Mouse (Mus musculus) hindbrain, embryonic 10.5 days (tissue): ENCODE results near the gene Ffar3. TPM values are rescaled to one million over a fixed set of nuclear protein-coding genes. Genes with fewer than 3 reads are reported as not detected.
A peak's percentile ranks its signal among the peaks of the same experiment; 100 is the strongest.

Experiments used
- DNase-seq: peaks from one replicate; pipeline ENCODE4 v3.0.0-alpha.2; 2017; ENCODE audit warnings: low spot score
- H3K27ac ChIP-seq: fragments of 300-500 bp; sonication (generic); 2 replicates; pipeline ENCODE4 v1.5.1; 2016; ENCODE audit warnings: mild to moderate bottlenecking, moderate library complexity
- H3K27me3 ChIP-seq: fragments of 300-500 bp; sonication (generic); 2 replicates; pipeline ENCODE4 v1.6.1; 2016; ENCODE audit warnings: mild to moderate bottlenecking; ENCODE audit not compliant: poor library complexity, insufficient read depth, severe bottlenecking
- H3K36me3 ChIP-seq: fragments of 300-500 bp; sonication (generic); 2 replicates; pipeline ENCODE4 v1.6.1; 2016; ENCODE audit warnings: mild to moderate bottlenecking, moderate library complexity
- H3K4me1 ChIP-seq: fragments of 300-500 bp; sonication (generic); replicated peaks from 2 replicates; pipeline ENCODE4 v1.6.1; 2016; ENCODE audit warnings: mild to moderate bottlenecking
- H3K4me3 ChIP-seq: fragments of 300-500 bp; sonication (generic); 2 replicates; pipeline ENCODE4 v1.5.1; 2016; ENCODE audit warnings: mild to moderate bottlenecking, moderate library complexity
- H3K9me3 ChIP-seq: fragments of 300-500 bp; sonication (generic); 2 replicates; pipeline ENCODE4 v1.6.1; 2016; ENCODE audit warnings: mild to moderate bottlenecking, moderate library complexity
- WGBS: fragments of 180-500 bp; shearing (Covaris S2); methylation state at CpG from one replicate; pipeline ENCODE4 v1.1.7; 2016; 5-methylcytosine and 5-hydroxymethylcytosine counted together
- polyA plus RNA-seq: library from polyadenylated mRNA; unstranded; fragments of >200 nt; fragmentation: Nextera tagmentation; extraction: Ambion mirVana; gene quantifications from 2 replicates; pipeline ENCODE4 v1.2.1, GENCODE M21; 2016

The Ffar3 gene
- polyA plus RNA-seq, 1 experiment from 2014 or later: not detected

DNA sequence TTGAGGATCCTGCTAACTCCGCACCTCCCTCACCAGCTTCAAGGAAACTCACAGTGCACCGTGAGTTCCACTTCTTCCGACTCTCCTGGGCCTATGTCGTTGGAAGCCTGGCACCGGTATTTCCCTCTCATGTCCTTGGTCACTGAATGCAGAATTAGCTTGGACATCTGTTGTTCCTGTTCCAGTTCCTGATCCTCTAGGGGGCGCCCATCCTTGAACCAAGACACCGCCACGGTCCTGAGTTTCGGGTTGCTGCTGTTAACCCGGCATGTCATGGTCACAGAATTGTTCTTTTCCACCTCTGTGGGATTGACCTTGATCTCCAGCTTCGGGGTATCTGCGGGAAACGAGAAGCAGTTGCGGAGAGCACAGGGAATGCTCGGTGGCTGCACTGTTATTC, 17.1 kb upstream of the Ffar3 start:
- Histone ChIP-seq H3K27ac (no peak overlapping the region), H3K4me3 (0 out of 2 replicates have a peak overlapping the region, but pooled peaks have one; percentile 23), H3K27me3 (peaks cover 7% of the 10 kb centered on the region), H3K36me3 (no peaks in the 10 kb centered on the region), H3K9me3 (no peaks in the 10 kb centered on the region), H3K4me1 (no peaks in the 10 kb centered on the region)
- DNase-seq: peak; percentile 73
- WGBS: 23% methylated on average over 15 of the region's 15 CpGs

DNA sequence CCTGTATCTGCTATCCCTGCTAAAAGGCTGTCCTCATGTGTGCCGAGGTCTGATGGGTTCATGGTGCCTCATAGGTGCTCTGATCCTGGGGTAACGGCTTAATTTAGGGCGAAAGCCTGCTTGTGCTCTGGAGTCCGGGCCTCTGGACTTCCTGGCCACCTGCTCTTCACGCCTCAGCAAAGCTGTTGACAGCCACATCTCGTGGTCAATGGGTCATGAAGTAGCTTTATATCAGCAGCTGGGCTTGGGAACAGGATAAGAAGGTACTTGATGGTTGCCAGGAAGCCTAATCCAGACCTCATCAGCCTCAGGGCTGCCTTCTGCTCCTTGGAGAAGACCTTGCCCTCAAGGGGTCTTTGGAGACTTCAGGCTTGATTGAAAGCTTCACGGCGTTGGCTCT, 7.4 kb upstream of the Ffar3 start:
- Histone ChIP-seq H3K27me3 (no peaks in the 10 kb centered on the region), H3K4me3 (no peak overlapping the region), H3K4me1 (peaks cover 18% of the 10 kb centered on the region; the same call in 1 of the 2 replicates), H3K36me3 (no peaks in the 10 kb centered on the region), H3K27ac (no peak overlapping the region), H3K9me3 (no peaks in the 10 kb centered on the region)
- DNase-seq: no peak
- WGBS: 74% methylated on average over 8 of the region's 8 CpGs

DNA sequence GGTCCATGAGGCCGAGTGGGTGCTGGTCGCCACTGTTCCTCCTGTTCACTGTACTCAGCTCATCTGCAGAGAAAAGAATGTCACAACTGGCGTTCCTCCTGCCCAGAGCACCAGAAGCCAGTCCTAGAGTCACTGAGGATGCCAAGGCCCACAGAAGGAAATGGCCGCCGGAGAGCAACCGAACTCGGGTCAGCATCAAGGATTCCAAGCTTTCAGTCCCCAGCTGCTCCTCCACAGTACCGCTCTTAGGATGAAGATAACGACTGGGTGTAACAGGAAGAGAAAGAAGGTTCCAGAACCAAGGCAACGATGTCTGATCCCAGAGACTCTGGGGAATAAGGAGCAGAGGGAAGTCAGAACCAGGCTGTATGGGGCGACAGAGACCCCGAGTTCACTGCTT, 5.5 kb upstream of the Ffar3 start, which contains the start of gene Ffar1:
Gene Ffar1 (minus strand): TSS at position 101 of the 400 bp plus-strand sequence.
- H3K4me3 ChIP-seq: no peak within 1 kb of the TSS
- WGBS: 86% methylated on average over 12 of the region's 12 CpGs
- H3K4me1 ChIP-seq: peaks cover 11% of the 10 kb centered on the region; the same call in 1 of the 2 replicates
- H3K36me3 ChIP-seq: no peaks in the 10 kb centered on the region
- H3K9me3 ChIP-seq: no peaks in the 10 kb centered on the region
- H3K27ac ChIP-seq: no peak within 1 kb of the TSS
- no peak for DNase-seq
- H3K27me3 ChIP-seq: no peaks in the 10 kb centered on the region

DNA sequence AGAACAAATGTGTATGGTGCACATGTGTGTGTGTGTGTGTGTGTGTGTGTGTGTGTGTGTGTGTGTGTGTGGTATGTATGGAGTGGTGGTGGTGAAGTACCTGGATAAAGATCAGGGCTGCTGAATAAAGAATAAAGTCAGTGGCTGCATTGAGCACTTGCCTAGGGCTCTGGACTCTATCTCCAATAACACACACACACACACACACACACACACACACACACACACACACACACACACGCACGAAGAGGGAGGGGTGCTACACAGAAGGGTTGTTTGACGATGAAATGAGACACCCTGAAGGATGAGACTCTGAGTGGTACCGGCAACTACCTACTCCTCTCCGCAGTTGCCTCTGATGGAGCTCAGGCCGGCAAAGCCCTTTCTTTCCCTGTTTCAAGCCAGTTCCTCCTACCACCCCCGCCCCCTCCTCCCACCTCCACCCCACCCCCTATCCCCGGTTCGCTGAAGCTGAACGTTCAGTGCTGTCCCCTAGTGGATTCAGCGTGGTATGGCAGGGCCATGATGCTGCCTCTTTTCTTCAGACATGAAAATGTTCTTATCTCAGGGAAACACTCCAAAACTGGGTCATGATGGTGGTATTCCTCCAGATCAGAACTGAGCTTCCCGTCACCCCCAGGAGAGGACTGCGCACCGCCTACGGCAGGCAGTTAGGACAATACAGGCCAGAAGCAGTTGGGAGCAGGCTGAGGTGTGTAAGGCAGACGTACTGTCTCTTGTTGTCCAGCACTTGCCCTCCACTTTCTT, 3.8 kb upstream of the Ffar3 start:
- 14% methylated on average over 14 of the region's 16 CpGs for WGBS
- Histone ChIP-seq H3K4me1 (peaks cover 11% of the 10 kb centered on the region; the same call in 1 of the 2 replicates), H3K4me3 (peak overlapping the region; percentile 44), H3K9me3 (no peaks in the 10 kb centered on the region), H3K27ac (no peak overlapping the region; the same call in 1 of the 2 replicates), H3K27me3 (no peaks in the 10 kb centered on the region), H3K36me3 (no peaks in the 10 kb centered on the region)
- peak; percentile 74 for DNase-seq

DNA sequence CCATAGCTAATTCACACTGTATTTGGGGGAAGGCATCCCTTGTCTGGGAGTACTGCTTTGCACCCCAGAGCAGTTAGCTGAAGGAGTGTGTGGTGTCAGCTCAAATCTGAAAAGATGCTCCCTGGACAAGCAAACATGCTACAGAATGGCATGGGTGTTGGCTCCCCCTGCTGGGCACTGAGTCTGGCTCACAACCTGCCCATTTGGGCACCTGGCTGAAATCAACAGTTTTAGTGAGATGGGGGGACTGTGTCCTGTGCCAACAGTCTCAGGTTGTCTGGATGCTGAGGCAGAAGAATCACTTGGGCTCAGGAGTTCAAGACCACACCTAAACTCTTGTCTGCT, 3.3 kb upstream of the Ffar3 start:
- peak; percentile 69 for DNase-seq
- H3K4me1 ChIP-seq: peaks cover 11% of the 10 kb centered on the region; the same call in 1 of the 2 replicates
- H3K9me3 ChIP-seq: no peaks in the 10 kb centered on the region
- no peaks in the 10 kb centered on the region for H3K27me3 ChIP-seq
- H3K4me3 ChIP-seq: no peak overlapping the region
- H3K36me3 ChIP-seq: no peaks in the 10 kb centered on the region
- H3K27ac ChIP-seq: no peak overlapping the region

DNA sequence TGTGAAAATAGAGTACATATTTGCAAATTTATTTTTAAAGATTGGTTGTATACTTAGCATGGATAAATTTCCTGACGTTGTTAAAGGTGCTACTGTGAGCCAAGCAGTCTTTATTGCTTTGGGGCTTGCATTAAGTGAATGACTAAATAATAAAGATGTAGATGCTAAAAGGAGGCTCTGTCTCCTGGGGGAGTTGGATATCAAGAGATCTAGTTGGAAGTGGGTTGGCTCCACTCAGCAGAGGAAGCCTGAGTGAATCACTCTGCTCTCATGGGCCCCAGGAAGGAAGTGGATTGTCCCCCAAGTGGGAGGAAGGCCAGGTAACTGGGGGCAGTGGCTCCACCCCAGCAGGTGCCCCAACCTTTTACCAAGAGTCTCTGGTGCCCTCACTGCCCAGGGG, 1.8 kb upstream of the Ffar3 start:
- H3K9me3 ChIP-seq: no peaks in the 10 kb centered on the region
- H3K36me3 ChIP-seq: no peaks in the 10 kb centered on the region
- H3K4me3 ChIP-seq: no peak overlapping the region
- peaks cover 11% of the 10 kb centered on the region; the same call in 1 of the 2 replicates for H3K4me1 ChIP-seq
- H3K27ac ChIP-seq: no peak overlapping the region
- no peak for DNase-seq
- H3K27me3 ChIP-seq: no peaks in the 10 kb centered on the region
- WGBS: 81% methylated on average over 1 of the region's 1 CpGs

DNA sequence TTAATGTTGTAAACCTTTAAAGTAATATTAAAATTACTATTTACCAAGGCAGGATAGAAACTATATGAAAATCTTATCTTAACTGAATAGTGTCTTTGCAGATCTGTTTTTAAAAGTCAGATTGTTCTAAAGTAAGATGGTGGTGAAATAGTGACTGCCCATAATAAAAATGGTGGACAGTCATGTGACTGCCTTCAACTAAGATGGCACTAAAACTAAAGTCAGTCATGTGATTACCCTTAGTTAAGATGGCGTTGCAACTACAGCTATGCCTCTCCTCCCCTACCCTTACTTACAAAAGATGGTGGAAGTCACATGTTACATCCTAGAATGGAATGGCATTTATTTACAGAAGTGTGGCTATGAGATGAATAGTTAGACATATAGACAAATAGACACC, 4.6 kb downstream of the Ffar3 start:
- no peak overlapping the region for H3K27ac ChIP-seq
- 89% methylated on average over 1 of the region's 1 CpGs for WGBS
- no peak overlapping the region for H3K4me3 ChIP-seq
- H3K4me1 ChIP-seq: no peaks in the 10 kb centered on the region
- H3K36me3 ChIP-seq: no peaks in the 10 kb centered on the region
- H3K9me3 ChIP-seq: no peaks in the 10 kb centered on the region
- no peaks in the 10 kb centered on the region for H3K27me3 ChIP-seq
- DNase-seq: no peak

DNA sequence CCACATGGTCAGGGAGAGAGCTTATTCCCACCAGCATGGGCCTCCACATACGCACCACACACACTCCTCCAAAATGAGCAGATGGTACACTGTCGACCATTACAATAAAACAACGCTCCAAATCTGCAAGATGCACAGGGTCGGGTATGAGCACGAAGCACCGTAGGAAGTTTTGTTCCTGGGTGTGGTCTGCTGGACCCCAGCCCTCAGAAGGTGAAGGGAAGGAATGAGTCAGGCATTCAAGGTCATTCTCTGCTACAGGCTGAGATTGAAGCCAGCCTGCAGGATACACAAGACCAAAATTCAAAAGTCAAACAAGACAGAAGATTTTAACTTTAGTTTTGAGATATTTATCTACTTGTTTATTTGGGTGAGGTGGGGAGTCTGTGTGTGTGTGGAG, 8.0 kb downstream of the Ffar3 start:
- no peak for DNase-seq
- H3K4me1 ChIP-seq: no peaks in the 10 kb centered on the region
- no peak overlapping the region for H3K4me3 ChIP-seq
- no peaks in the 10 kb centered on the region for H3K9me3 ChIP-seq
- H3K27me3 ChIP-seq: no peaks in the 10 kb centered on the region
- WGBS: 82% methylated on average over 6 of the region's 6 CpGs
- no peak overlapping the region for H3K27ac ChIP-seq
- H3K36me3 ChIP-seq: no peaks in the 10 kb centered on the region

DNA sequence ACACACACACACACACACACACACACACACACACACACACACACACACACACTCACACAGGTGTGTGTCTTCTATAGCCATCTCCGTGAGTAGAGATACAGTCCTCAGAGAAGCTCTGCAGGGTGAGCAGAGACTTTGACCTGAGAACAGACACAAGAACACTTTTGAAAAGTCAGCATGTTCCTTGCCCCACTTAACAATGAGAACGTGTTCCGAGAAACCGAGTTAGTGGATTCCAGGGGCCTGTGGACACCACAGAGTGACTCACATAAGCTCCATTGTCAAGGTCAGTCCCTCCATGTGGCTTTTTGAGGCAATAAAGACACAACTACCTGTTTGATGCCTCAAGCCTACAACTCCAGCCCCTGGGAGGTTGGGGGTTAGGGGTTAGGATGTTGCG, 8.6 kb downstream of the Ffar3 start:
- Histone ChIP-seq H3K36me3 (no peaks in the 10 kb centered on the region), H3K27me3 (no peaks in the 10 kb centered on the region), H3K4me1 (no peaks in the 10 kb centered on the region), H3K27ac (no peak overlapping the region), H3K4me3 (no peak overlapping the region), H3K9me3 (no peaks in the 10 kb centered on the region)
- DNase-seq: no peak
- 83% methylated on average over 5 of the region's 5 CpGs for WGBS

DNA sequence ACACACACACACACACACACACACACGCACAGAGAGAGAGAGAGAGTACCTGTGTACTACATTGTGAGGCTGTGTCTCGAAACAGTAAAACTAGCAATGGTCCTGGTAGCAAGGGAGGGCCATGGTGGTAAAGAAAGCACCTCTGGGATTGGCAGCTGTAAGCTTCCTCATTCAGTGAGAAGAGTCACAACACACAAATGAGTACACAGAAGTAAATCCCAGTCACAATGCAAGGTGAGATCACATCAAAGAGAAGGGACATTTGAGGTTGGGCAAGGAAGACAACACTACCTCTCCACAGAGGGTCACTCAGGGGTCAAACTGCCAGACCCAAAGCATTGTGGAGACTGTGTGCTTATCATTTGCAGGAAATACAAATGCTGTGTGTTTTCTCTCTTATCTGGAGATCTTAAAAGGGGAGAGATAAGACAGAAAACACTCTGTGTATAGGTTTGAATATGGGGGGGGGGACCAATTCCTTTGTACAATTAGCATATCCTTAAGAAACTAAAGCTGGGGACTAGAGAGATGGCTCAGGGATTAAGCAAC, 9.4 kb downstream of the Ffar3 start:
- 86% methylated on average over 2 of the region's 2 CpGs for WGBS
- no peaks in the 10 kb centered on the region for H3K9me3 ChIP-seq
- H3K27me3 ChIP-seq: no peaks in the 10 kb centered on the region
- H3K27ac ChIP-seq: no peak overlapping the region
- no peak overlapping the region for H3K4me3 ChIP-seq
- DNase-seq: no peak
- no peaks in the 10 kb centered on the region for H3K36me3 ChIP-seq
- no peaks in the 10 kb centered on the region for H3K4me1 ChIP-seq

DNA sequence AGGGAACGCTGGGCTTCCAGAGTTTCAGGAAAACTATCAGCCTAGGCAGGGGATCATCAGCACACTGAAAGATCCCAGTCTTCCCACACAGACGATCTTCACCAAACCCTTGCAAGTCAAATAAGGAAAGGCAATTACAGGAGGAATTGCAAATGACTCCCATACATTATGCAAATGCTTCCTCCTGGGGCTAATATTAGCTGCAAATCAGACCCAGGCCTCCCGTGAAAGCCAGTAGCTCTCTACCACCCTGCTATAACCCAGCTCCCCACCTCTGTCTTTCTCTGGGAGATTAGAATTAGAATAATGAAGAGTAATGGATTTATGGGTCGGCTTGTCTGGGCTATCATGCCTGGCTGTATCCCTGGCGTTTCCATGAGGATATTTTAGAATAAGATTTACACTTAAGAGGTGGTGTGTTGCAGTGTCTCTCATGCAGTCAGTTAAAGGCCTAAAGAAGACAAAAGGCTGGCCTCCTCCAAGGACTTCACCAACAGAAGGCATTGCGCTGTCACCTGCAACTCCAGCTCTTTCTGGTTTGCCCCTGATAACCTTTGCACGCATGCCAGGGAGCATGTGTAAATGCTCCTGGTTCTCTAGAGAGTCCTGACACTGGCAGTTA, 11.2 kb downstream of the Ffar3 start:
- no peaks in the 10 kb centered on the region for H3K9me3 ChIP-seq
- H3K4me1 ChIP-seq: no peaks in the 10 kb centered on the region
- DNase-seq: no peak
- H3K27ac ChIP-seq: no peak overlapping the region
- 48% methylated on average over 7 of the region's 7 CpGs for WGBS
- no peaks in the 10 kb centered on the region for H3K27me3 ChIP-seq
- H3K4me3 ChIP-seq: no peak overlapping the region
- no peaks in the 10 kb centered on the region for H3K36me3 ChIP-seq

DNA sequence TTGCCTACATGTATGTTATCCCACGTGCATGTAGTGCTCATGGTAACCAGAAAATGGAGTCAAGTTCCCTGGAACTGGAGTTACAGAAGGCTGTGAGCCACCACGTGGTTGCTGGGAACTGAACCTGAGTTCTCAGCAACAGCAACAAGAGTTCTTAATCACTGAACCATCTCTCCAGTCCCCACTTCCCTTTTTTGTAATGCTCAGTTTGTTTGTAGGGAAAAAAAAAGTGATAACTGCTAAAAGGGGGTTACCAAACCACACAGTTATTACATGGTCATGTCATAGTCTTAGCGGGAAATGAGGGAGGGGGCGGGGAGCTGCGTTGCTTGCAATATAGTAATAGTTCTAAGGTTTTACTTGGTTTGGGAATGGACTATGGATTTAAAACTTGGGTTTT, 13.9 kb downstream of the Ffar3 start:
- no peaks in the 10 kb centered on the region for H3K9me3 ChIP-seq
- 86% methylated on average over 5 of the region's 5 CpGs for WGBS
- no peaks in the 10 kb centered on the region for H3K4me1 ChIP-seq
- no peak for DNase-seq
- no peaks in the 10 kb centered on the region for H3K27me3 ChIP-seq
- no peaks in the 10 kb centered on the region for H3K36me3 ChIP-seq
- no peak overlapping the region for H3K27ac ChIP-seq
- H3K4me3 ChIP-seq: no peak overlapping the region

DNA sequence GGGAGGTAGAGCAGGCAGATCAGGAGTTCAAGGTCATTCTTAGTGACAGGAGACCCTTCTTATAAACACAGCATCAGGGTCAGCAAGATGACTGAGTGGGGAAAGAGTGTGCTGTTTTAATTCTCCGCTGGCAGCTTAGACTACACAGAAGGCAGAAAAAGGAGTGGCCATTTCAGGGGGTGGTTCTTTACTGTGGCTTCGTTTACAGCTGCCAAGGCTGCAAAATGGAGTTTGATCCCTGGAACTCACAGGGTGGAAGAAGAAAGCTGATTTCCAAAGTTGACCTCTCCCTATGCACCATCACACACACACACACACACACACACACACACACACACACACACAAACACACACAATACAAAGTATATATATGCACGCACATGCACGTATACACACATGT, 14.6 kb downstream of the Ffar3 start:
- Histone ChIP-seq H3K4me1 (no peaks in the 10 kb centered on the region), H3K9me3 (no peaks in the 10 kb centered on the region), H3K27me3 (no peaks in the 10 kb centered on the region), H3K36me3 (no peaks in the 10 kb centered on the region), H3K4me3 (no peak overlapping the region), H3K27ac (no peak overlapping the region)
- WGBS: 88% methylated on average over 4 of the region's 4 CpGs
- DNase-seq: no peak
